Mouse (Mus musculus): Measurements from ENCODE around the gene Ephb1.

Gene Ephb1

DNA sequence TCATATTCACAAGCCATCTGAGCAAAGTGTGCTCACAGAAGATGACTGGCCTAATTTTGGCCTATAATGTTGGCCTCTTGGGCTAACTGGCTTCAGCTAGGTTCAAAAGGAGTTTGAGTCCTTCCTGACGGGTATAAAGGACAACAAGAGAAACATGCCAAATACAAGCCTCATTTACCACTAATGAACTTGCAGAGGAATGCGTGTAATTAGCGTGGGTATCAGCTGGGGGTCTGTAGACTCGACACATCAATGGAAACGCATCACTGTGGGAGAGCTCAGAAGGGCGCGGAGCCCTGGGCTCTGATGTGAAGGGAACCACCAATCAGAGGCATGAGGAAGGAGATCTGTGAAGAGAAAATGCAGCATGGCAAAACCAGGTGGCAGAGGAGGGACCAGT lies 108.9 kb downstream of the Ephb1 start:
- no peak for DNase-seq (ENCODE audit: low read depth, low spot score)

DNA sequence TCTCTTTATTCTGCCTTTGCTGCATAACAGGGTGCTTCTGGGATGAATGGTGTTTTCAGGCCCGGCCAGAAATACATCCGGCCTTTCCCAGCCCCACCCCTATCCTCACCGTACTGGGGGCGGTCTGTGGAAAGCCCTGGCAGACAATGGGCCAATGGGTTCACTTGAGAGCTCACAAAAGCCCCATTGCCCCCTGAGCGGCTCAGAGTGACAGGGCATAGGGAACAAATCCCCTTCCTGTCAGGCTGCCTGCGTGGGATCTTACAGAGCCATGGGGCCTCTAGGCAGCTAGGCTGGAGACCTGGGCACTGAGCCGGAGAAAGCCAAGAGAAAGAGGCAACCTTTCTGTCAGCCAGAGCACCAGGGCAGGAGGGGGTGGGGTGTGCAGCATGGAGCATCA lies 111.2 kb downstream of the Ephb1 start:
- no peak for DNase-seq (ENCODE audit: low read depth, low spot score)

DNA sequence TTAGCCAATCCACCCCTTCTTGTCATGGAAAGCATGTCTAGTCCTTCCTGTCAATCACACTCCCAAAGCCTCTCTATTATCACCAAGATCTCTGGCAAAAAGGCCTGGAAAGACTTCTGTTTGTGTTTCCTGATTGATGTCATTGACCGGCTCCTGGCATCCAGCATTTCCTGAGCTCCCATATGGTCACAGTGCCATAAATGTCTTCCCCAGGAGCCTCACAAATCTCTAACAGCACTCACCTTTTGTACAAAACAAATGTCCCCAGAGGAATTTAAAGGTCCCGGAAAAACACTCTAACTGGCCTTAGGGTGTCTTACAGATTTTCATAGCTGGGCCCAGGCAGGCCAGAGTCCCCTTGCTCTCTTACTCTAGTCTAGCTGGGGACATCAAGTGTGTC lies 112.9 kb downstream of the Ephb1 start:
- no peak for DNase-seq (ENCODE audit: low read depth, low spot score)

DNA sequence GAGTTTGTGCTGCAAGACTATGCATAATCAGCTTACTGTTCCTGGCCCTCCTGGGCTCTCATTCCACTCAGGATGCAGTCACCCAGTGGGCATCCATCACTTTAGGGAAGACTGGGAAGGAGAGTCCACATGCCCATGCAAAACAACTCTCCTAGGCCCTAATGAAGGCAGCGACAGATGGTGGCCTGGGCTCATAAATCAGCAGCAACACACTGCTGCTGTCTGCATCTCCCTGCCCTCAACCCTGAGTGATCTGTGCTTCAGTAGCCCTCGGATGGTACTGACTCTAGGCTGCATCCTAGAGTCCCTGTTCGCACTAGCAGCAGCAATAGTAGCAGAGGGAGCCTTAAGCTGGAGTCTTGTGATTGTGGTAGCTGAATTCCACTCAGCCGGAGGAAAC lies 114.3 kb downstream of the Ephb1 start:
- DNase-seq (ENCODE audit: low read depth, low spot score), result no peak

DNA sequence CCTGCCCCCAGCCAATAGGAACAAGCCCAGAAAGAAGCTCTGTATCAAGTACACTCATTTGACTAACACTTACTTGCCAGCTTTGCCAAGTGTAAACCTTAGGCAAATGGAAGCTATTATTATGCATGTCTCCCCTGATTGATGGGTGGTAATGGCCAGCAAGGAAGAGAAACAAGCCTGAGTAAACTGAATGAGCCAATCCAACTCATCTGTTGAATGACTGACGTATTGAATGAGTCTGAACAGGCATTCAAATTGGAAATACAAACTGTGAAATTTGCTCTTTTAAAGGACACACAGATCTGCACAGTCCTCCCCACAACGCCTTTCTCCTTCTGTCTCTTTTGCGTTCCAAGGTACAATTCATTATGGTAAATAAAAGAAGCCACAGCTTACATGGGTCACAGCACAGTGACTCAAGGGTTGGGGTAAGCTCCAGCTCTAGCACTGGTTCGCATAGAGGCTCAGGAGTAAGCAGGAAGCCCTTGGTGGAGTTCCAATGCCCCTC lies 119.0 kb downstream of the Ephb1 start:
- no peak for DNase-seq (ENCODE audit: low read depth, low spot score)

DNA sequence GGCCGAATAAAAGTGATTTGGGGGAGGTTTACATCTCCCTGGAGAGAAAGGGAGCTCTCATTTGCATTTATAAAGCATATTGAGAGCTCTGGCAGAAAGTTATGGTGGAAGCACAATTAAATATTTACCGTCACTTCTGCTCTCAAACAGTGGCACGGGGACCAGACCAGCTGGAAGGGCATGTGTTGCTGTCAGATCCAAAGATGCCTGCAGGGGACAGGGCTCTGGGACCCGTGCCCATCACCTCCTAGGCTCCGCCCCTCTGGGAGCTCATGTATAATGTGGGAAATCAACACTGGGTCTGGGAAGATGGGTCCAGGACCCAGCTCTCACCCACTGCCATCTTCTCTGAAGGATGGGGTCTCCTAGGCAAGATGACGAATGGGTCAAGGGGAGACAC lies 123.2 kb downstream of the Ephb1 start:
- no peak for DNase-seq (ENCODE audit: low read depth, low spot score)

DNA sequence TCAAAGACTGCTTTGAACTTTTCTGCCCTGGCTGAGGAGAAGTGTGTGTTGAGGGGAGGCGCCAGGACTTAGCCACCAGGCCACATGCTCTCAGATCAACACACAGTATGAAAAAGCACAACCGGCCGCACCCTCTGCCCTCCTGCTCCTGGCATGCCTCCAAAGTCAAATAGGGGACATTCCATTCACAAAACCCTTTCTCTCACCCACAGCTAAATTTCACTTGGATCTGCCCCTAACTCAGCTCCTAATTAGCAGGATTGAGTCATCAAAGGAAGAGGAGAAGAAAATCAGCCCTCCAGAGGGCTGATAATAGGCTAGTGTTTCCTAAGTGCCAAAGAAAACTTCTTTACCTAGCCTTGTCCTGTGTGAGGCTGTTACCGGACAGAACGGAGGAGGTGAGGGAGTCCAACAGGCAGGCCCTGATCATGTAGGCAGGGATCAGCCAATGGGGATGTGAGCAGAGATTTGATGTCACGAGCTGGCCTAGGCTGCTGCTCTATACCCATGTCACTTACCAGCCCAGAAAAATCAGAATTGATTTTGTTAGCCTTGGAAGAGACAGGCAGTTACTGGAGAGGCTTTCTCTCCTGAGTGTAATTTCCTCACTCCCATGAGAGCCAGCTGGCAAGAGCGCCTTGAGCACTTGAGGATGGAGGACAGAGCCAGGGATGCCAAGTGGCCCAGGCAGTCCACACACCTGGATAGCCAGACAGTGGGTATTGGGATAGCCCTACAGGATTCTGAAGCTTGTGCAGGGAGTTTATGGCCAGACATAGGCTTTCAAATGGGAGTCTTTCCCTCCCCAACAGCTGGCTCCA lies 137.5 kb downstream of the Ephb1 start:
- DNase-seq (ENCODE audit: low read depth, low spot score), result no peak

DNA sequence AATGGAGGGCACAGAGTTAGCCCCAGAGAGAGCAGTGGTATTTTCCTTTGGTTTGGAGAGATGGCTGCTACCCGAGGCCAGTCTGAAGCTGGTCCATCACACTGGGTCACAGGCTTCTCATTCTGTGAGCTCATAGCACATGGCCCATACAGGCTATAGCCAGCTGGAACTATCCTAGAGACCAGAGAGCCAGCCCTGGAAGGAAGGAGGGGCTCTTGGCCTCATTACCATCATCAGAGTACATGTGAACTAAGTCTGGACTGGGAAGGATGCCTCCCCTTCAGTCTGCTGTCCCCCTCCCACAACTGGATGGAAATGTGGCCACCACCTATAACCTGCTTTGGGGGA lies 142.5 kb downstream of the Ephb1 start:
- DNase-seq (ENCODE audit: low read depth, low spot score), result no peak

DNA sequence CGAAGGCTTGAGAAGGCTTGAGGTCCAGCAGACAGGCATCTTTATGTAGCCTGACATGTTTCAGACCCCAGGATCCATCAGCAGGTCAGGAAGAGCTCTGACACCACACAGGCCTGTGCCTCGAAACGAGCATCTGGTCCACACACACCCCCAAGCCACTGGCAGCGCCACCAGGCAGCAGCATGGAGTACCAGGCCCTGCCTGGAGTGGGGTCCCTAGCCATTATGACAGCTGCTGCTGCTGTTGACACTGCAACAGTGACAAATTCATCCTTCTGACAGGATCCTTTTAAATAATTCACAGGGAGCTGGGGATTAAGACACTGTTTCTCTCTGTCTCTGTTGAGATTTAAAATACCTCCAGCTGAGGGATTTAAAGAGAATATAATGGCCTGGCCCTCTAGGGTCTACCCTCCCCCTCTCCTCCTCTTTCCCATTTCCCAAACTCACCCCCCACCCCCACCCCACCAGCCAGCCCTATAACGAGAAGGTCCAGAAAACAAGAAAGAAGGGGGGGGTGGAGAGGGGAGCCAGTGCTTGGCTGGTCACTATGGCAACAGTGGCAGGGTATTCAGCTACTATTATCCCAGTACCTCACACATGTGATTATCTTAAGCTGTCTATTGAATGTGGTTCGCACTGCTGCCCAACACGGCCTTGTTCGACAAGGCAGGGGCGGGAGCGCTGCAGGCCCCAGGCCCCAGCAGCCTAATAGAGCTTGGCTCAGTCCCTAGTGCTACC lies 143.0 kb downstream of the Ephb1 start:
- DNase-seq (ENCODE audit: low read depth, low spot score), result no peak

DNA sequence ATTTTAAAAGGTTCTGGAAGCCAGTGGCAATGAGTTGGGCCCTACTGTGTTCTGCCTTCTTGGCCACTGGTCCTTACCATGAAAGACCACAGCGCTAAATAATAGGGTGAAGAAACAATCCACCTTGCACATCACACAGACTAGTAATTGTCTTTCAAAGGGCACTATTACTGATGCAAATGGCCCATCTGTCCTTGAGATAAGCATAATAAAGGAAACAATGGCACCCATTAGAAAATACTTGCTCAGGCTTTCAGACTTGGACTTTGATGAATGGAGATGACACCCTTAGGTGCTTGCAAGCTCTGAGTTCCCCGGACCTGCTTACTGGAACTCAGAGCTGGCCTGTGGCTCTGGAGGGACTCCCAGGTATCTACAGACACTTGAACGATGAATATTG lies 149.0 kb downstream of the Ephb1 start:
- no peak for DNase-seq (ENCODE audit: low read depth, low spot score)

DNA sequence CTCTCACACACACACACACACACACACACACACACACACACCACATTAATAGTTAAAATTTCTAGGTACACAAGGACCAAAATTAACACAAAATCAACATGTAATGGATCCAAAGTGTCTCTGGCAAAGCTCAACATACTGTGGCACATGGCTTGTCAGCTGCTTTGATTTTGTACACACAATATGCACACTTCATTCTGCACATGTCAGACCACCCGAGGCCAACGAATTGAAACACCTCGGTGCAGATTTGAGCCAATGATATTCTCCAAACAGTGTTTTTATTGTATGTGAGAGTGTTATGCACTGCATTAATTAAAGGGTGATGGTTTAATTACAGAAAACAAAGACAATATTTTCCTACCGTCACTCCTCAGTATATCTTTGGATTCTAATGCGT lies 152.6 kb downstream of the Ephb1 start:
- no peak for DNase-seq (ENCODE audit: low read depth, low spot score)

DNA sequence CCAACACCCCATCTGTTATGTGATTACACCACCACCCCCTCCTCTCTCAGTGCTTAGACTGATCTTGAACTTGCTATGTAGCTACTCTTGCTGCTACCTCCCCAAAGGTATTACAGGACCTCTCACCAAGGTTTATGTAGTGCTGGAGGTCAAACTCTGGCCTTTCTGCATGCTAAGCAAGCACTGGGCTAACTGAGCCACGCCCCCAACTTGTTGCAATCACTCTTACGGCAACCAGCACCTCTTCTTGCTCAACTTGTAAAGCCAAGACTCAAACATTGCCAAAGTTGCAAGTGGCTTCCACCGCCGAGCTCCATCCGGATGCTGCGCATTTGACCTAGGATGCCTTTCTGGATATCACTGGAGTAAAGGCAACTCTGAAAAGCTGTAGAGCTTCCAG lies 157.6 kb downstream of the Ephb1 start:
- DNase-seq (ENCODE audit: low read depth, low spot score), result no peak

DNA sequence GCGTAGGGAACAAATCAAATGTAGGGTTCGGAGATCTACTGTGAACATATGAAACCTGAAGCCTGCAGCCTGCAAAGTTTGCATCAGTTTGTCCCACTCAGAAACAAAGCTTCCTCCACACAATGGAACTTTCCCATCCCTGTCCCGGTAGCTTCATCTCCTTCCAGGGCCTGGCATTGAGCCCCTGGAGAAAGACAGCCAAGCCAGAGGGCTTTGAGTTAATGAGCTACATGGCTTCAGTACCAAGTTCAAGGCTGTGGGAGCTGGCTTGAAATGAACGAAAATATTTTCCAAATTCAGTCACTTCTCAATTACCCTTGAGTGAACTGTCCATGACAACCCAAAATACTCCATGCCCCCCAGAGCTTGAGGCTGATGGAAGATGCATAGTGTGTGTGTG lies 160.4 kb downstream of the Ephb1 start:
- no peak for DNase-seq (ENCODE audit: low read depth, low spot score)

DNA sequence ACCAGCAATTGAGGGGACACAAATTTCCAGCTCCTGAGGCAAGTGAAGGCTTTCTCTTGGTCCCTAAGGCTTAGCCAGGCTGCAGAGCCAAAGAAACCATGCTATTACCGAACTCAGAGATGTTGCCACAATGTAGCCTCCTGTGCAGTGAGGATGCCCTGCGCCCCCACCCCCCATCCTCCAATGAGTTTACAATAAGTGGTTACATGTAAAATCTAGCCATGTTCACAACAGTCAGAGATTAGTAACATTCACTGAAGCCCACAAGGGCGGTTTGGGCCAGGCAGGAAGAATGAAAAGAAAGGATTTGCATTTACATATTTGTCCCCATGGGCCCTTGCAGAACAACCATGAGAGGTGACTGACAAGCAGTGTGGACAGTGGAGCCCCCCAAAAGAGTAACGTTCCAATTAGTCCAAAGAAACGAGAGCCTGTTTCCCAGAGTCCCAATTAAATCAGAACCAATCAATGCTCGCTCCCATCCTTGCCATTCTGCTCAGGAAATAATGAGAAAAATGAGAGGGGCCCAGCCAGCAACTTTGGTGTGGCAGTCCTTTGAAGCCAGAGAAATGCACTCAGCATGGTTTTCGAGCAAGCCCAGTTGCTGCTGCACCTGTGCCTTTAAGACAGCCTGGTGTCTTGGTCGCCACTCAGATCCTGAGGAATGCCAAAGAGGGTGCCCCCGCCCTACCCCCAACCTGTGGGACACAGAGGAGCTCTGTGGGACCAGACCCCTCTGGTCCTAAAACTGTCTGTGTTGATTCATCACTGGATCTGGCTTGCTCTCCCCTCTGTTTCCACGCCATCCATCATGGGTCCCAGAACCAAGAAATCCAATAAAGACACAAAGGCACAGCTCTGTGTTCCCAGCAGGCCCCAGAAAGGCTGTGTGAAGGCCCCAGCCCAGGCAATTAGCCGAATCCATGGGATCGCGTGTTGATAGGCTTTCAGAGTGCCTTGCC lies 161.5 kb downstream of the Ephb1 start:
- no peak for DNase-seq (ENCODE audit: low read depth, low spot score)

DNA sequence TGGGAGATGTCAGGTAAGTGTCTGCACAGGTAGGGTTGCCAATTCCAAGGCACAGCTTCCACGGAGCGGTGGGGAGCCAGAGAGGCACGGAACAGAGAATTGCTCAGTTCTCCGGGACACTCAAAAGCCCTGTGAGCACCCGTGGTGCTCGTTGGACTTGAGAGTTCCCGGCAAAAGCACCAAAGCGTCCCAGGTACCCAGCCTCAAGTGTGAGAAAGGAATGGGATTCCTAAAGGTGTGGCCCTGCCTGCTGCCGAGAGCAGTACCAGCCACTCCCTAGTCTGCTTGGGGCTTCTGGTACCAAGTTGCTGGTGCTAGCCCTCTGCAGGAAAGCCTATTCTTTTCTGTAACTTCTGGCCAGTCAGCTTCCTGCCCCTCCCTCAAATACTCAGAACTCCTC lies 164.4 kb downstream of the Ephb1 start:
- DNase-seq (ENCODE audit: low read depth, low spot score), result no peak

DNA sequence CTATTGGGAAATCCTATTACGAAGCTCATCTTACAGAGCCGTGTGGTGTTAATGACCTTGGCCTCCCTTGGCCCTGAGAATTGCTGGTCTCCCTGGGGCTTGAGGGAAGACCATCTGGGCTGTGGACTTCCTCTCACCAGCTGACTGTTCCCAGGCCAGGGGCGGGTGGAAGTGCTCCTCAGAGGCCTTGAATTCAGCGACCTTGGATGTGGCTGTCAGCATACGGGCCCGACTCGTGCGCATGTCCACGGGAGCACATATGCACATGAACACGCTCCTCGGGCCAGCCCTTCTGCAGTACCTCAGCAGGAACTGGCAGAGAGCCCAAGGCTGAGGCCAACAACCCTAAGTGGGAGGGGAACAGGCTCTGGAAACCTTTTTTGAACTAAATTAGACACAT lies 165.1 kb downstream of the Ephb1 start:
- no peak for DNase-seq (ENCODE audit: low read depth, low spot score)

DNA sequence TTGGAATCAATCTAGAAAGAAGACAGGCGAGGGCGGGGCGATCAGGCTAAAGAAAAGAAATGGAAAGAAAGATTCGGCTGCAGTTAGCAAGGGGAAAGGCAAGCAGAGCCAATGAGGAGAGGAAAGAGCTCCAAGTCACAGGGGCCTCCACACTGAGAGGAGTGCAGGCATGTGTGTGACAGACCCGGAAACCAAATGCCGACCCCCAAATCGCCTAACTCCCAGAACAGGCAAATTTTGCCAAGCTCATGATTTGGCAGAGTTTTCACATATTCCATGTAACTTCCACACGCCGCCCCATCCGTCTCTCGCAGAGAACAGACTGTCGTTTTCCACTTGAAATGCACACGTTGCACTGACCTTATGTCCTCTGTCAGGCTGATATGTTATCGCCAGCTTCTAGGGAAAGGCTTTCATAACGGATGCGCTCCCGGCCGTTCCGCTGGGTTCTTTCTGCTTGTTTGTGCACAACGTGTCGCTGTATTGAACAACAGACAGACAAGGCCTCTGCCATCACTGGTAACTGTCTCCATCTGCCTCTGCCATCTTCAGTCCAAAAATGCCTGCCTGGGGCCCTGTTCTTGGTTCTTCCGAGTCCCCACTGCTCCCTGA lies 170.7 kb downstream of the Ephb1 start:
- no peak for DNase-seq (ENCODE audit: low read depth, low spot score)

DNA sequence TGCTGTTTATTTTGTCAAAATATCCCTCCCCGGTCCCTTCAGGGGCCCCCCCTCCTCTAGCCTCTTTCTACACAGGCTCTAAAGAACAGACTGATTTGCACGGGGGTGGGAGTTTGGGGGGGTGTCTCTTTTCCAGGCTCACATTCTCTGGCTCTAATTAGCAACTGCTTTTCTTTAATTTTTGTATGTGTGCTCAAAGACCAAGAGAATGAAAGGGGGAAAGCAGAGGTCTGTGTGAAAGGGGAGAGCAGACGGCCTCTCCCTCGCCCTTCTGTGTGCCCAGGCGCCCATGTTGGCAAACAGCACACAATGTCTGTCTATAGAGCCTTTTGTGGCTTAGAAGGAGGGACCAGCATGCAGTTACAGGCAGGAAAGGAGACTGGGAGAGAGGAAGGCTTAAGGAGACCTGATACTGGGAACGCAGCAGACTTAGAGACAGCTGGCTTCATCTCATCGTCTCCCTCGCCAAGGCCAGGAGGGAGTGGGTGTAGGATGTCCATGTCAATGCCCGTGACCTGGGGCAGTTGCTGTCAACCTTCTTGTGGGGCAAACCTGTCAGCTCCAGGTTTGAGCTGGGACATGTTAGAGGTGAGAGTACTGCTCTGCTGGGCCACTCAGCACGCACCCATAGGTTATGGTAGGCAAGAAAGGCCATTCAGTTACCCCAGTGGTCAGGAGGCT lies 172.5 kb downstream of the Ephb1 start:
- DNase-seq (ENCODE audit: low read depth, low spot score), result no peak

DNA sequence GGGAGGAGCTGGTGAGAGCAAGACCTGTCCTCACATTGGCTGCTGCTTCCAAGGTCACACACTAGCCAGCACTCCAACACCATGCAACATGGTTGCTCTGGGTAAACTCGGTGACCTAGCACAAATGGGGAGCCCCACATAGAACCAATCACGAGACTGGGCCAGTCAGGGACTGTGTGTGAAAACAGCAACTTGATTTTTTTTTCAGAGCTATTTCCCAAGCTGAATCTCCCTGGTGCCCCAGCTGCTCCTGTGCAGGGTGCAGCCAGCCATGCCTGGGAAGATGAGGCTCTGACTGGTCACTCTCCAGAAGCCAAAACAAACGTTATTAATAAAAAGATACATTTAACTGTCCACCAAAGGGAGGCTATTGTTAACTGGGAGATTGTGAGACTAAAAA lies 173.2 kb downstream of the Ephb1 start:
- no peak for DNase-seq (ENCODE audit: low read depth, low spot score)

DNA sequence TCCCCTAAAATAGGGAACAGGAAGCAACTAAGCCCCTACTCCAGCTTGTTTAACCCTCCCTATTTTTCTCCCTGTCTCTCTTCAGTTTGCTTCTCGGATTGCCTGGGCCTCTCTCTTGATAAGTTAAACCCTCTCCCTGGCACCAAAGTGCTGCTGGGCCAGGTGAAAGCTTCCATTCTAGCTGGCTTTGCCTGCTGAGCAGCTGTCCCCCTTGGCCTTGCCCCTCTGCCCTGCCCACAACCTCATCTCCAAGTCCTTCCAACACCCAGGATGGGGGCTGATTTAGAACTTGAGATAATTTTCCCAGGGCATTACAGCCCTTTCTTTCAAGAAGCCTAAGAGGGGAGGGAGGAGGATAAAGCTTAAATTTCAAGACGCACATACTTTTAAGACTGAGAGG lies 174.0 kb downstream of the Ephb1 start:
- no peak for DNase-seq (ENCODE audit: low read depth, low spot score)

DNA sequence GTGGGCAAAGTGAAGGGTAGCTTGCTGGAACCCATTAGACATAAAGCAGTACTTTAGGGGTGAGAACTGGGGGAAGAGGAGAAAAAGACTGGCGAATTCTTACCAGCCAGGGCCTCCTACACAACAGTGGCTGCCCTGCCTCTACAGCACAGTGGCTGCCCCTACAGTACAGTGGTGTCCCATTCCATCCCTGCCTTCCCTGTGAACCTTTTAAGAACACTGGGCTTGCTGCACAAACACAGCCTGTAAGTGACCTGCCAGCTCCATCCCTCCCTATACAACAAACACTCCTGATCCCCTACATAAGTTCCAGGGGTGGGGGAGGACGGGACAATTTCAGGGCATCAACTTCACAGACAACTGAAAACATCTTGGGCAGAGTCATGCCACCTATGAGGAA lies 174.4 kb downstream of the Ephb1 start:
- DNase-seq (ENCODE audit: low read depth, low spot score), result no peak
